Mouse (Mus musculus): ENCODE data around the gene Cers6.

GRCm38 (mm10) chr2:69054279-69054678 is 193.0 kb downstream of the Cers6 start:
- no peak for TF ChIP-seq CTCF (IDR thresholded peaks at IDR 0.05; ENCODE audit: borderline replicate concordance, insufficient read depth, low read length)
- TF ChIP-seq POLR2A (IDR thresholded peaks at IDR 0.05; ENCODE audit: low read depth, low read length) = no peak
